In genomic region chr10:81336558-81336957, GRCm38 (mm10) we compare ENCODE assay signal across 19 mouse cellular contexts. TPM values are rescaled to one million over a fixed set of nuclear protein-coding genes. Genes with fewer than 3 reads are reported as not detected.
A peak's percentile ranks its signal among the peaks of the same experiment; 100 is the strongest.
DNase-seq lines count a peak whose midpoint lies in the region; ATAC-seq and TF ChIP-seq lines count a peak whose summit lies in the region.
"Had no signal": no experiment of that assay in that cellular context is flagged by ENCODE, and none has a peak within 500 bp of the region (broad histone marks: within the 10 kb centered on the region; RNA-seq: fewer than 3 reads in every experiment).

No protein-coding gene starts in this region.

- H3K4me2 ChIP-seq in heart, embryonic 15.5 days: no peak overlapping the region
- H3K4me2 ChIP-seq in lung, embryonic 15.5 days: no peak overlapping the region
- H3K4me2 ChIP-seq in intestine, embryonic 15.5 days (replicated peaks): no peak overlapping the region
- no peak overlapping the region for H3K4me2 ChIP-seq in myocyte (ENCODE audit: low read depth)
- H3K4me2 ChIP-seq: liver, embryonic 13.5 days had no signal

- peaks cover 19% of the 10 kb centered on the region for H3K27me3 ChIP-seq in heart, embryonic 15.5 days
- H3K27me3 ChIP-seq in lung, embryonic 15.5 days: peaks cover 17% of the 10 kb centered on the region
- H3K27me3 ChIP-seq in intestine, embryonic 15.5 days (replicated peaks): peaks cover 9% of the 10 kb centered on the region
- H3K27me3 ChIP-seq in myocyte (ENCODE audit: control insufficient read depth, insufficient read depth, insufficient read length): no peaks in the 10 kb centered on the region
- H3K27me3 ChIP-seq: Patski had no signal

- H3K9ac ChIP-seq in heart, embryonic 15.5 days: no peak overlapping the region
- no peak overlapping the region for H3K9ac ChIP-seq in lung, embryonic 15.5 days
- no peak overlapping the region for H3K9ac ChIP-seq in intestine, embryonic 15.5 days
- H3K9ac ChIP-seq: liver, embryonic 13.5 days had no signal

- peaks cover 33% of the 10 kb centered on the region for H3K4me1 ChIP-seq in heart, embryonic 15.5 days (replicated peaks)
- peaks cover 33% of the 10 kb centered on the region for H3K4me1 ChIP-seq in lung, embryonic 15.5 days
- peaks cover 43% of the 10 kb centered on the region for H3K4me1 ChIP-seq in intestine, embryonic 15.5 days (replicated peaks)

- H3K36me3 ChIP-seq in heart, embryonic 15.5 days: no peaks in the 10 kb centered on the region
- no peaks in the 10 kb centered on the region for H3K36me3 ChIP-seq in lung, embryonic 15.5 days
- no peaks in the 10 kb centered on the region for H3K36me3 ChIP-seq in intestine, embryonic 15.5 days
- H3K36me3 ChIP-seq in myocyte (ENCODE audit: control insufficient read depth, insufficient read depth): no peaks in the 10 kb centered on the region
- H3K36me3 ChIP-seq: liver, embryonic 13.5 days had no signal

- H3ac ChIP-seq in myocyte (ENCODE audit: control insufficient read depth, insufficient read length): no peak overlapping the region

- 94% methylated on average over 4 of the region's 4 CpGs for WGBS in heart, embryonic 15.5 days
- WGBS in lung, embryonic 15.5 days: 87% methylated on average over 4 of the region's 4 CpGs
- 87% methylated on average over 4 of the region's 4 CpGs for WGBS in intestine, embryonic 15.5 days

- no peak overlapping the region for H3K4me3 ChIP-seq in heart, embryonic 15.5 days
- no peak overlapping the region for H3K4me3 ChIP-seq in lung, embryonic 15.5 days
- H3K4me3 ChIP-seq in intestine, embryonic 15.5 days (replicated peaks): no peak overlapping the region
- no peak overlapping the region for H3K4me3 ChIP-seq in myocyte
- H3K4me3 ChIP-seq: heart, adult 2 months; liver, embryonic 13.5 days had no signal

- ATAC-seq in heart, embryonic 15.5 days (replicated peaks; ENCODE audit: insufficient number of reproducible peaks, insufficient read depth, low FRiP score, low read depth): no peak
- ATAC-seq in lung, embryonic 15.5 days (ENCODE audit: borderline replicate concordance, extremely low read depth, low FRiP score, low TSS enrichment): no peak
- ATAC-seq in intestine, embryonic 15.5 days: no peak
- ATAC-seq: activated CD4-positive, CD25-positive, alpha-beta regulatory T cell, adult 4 months; Patski had no signal

- no peak for DNase-seq in heart, adult 9 months (ENCODE audit: low spot score in 2 of 2)
- DNase-seq in lung, postnatal 4 days: no peak
- DNase-seq in urinary bladder, postnatal 36 days (ENCODE audit: low spot score in 2 of 2): no peak
- DNase-seq in Muller cell, postnatal 12 days (ENCODE audit: inconsistent ontology term): no peak
- DNase-seq: adrenal gland, postnatal 25 days; cerebellum, adult 18-20 months; heart, adult 2 months; liver, embryonic 13.5 days; midbrain, embryonic 14.5 days; thymus, postnatal 25 days had no signal

- H3K79me2 ChIP-seq in myocyte (ENCODE audit: control insufficient read depth, insufficient read depth): no peaks in the 10 kb centered on the region

- H3K27ac ChIP-seq in heart, embryonic 15.5 days: peak overlapping the region; percentile 76
- H3K27ac ChIP-seq in lung, embryonic 15.5 days: peak overlapping the region; percentile 97
- peak overlapping the region; percentile 85 for H3K27ac ChIP-seq in intestine, embryonic 15.5 days
- H3K27ac ChIP-seq: heart, adult 2 months; liver, embryonic 13.5 days; macrophage had no signal

- TF ChIP-seq POLR2A in myocyte (IDR thresholded peaks at IDR 0.05; ENCODE audit: insufficient read length, low read depth): no peak

- H3K9me3 ChIP-seq in heart, embryonic 15.5 days (replicated peaks): no peaks in the 10 kb centered on the region
- no peaks in the 10 kb centered on the region for H3K9me3 ChIP-seq in lung, embryonic 15.5 days
- no peaks in the 10 kb centered on the region for H3K9me3 ChIP-seq in intestine, embryonic 15.5 days
- H3K9me3 ChIP-seq: liver, embryonic 13.5 days had no signal

TF ChIP-seq in myocyte, 11 proteins besides CTCF, POLR2A, EP300 and RAD21:
- TF ChIP-seq REST (IDR thresholded peaks at IDR 0.05; ENCODE audit: insufficient read depth, insufficient read length) (no peak), USF1 (IDR thresholded peaks at IDR 0.05; ENCODE audit: low read depth) (no peak), MYOG (IDR thresholded peaks at IDR 0.05; ENCODE audit: control insufficient read depth in 1 of 3, insufficient read depth in 1 of 3, insufficient read length in 2 of 3, low read depth in 2 of 3) (peak; percentile 6 to 89 (median 38)), SRF (IDR thresholded peaks at IDR 0.05; ENCODE audit: control insufficient read depth, insufficient read length, low read depth) (no peak), TCF3 (IDR thresholded peaks at IDR 0.05; ENCODE audit: insufficient read length, low read depth) (no peak), MAX (IDR thresholded peaks at IDR 0.05; ENCODE audit: low read depth) (no peak), TCF12 (IDR thresholded peaks at IDR 0.05; ENCODE audit: insufficient read depth, poor library complexity, severe bottlenecking) (no peak), E2F4 (IDR thresholded peaks at IDR 0.05; ENCODE audit: insufficient read depth) (no peak), CEBPB (IDR thresholded peaks at IDR 0.05; ENCODE audit: insufficient read depth, poor library complexity, severe bottlenecking) (no peak), POLR2AphosphoS2 (IDR thresholded peaks at IDR 0.05; ENCODE audit: insufficient read length, low read depth) (no peak), MYOD1 (IDR thresholded peaks at IDR 0.05; ENCODE audit: control insufficient read depth in 1 of 3, insufficient read length in 2 of 3, low read depth in 2 of 3) (peak in 1 of 3 experiments; percentile 55)

RNA-seq across cellular contexts. Expression of gene Gipc3, which starts 6.5 kb away (rescaled TPM):
- polyA plus RNA-seq in heart, embryonic 15.5 days (2015; fragmentation: Nextera tagmentation; extraction: Ambion mirVana): 0.04 TPM in 1 of 2 replicates, not detected in the other
- 0.07 and 0.10 TPM in 2 replicates for polyA plus RNA-seq in lung, embryonic 15.5 days (2015; fragmentation: Nextera tagmentation; extraction: Ambion mirVana)
- 0.06 TPM in 1 of 2 replicates, not detected in the other for polyA plus RNA-seq in intestine, embryonic 15.5 days (2015; fragmentation: Nextera tagmentation; extraction: Ambion mirVana)
- 0.10 TPM for polyA plus RNA-seq in myocyte (2012; fragmentation: generic; extraction: Trizol)
- polyA plus RNA-seq: activated CD4-positive, CD25-positive, alpha-beta regulatory T cell, adult 4 months; embryonic facial prominence, embryonic 11.5 days; forebrain, embryonic 11.5 days; liver, embryonic 13.5 days; macrophage; midbrain, embryonic 14.5 days had no signal

RNA-seq across cellular contexts. Expression of gene Tbxa2r, which starts 8.0 kb away (rescaled TPM):
- polyA plus RNA-seq in heart, embryonic 15.5 days (2015; fragmentation: Nextera tagmentation; extraction: Ambion mirVana): 11.3 and 17.9 TPM in 2 replicates
- polyA plus RNA-seq in lung, embryonic 15.5 days (2015; fragmentation: Nextera tagmentation; extraction: Ambion mirVana): 17.8 and 18.3 TPM in 2 replicates
- polyA plus RNA-seq in intestine, embryonic 15.5 days (2015; fragmentation: Nextera tagmentation; extraction: Ambion mirVana): 21.3 and 21.7 TPM in 2 replicates
- 0.16 TPM for polyA plus RNA-seq in myocyte (2012; fragmentation: generic; extraction: Trizol)
- polyA plus RNA-seq: macrophage, Patski had no signal

RNA-seq across cellular contexts. Expression of gene Hmg20b, which starts 13.7 kb away (rescaled TPM):
- polyA plus RNA-seq in heart, embryonic 15.5 days (2015; fragmentation: Nextera tagmentation; extraction: Ambion mirVana): 82.8 and 83.4 TPM in 2 replicates
- 91.2 and 92.5 TPM in 2 replicates for polyA plus RNA-seq in lung, embryonic 15.5 days (2015; fragmentation: Nextera tagmentation; extraction: Ambion mirVana)
- polyA plus RNA-seq in intestine, embryonic 15.5 days (2015; fragmentation: Nextera tagmentation; extraction: Ambion mirVana): 71.2 and 71.7 TPM in 2 replicates
- polyA plus RNA-seq in myocyte (2012; fragmentation: generic; extraction: Trizol): 80.2 TPM

RNA-seq across cellular contexts. Expression of gene Cactin, which starts 15.7 kb away (rescaled TPM):
- polyA plus RNA-seq in heart, embryonic 15.5 days (2015; fragmentation: Nextera tagmentation; extraction: Ambion mirVana): 23.5 and 34.1 TPM in 2 replicates
- polyA plus RNA-seq in lung, embryonic 15.5 days (2015; fragmentation: Nextera tagmentation; extraction: Ambion mirVana): 48.4 and 49.9 TPM in 2 replicates
- polyA plus RNA-seq in intestine, embryonic 15.5 days (2015; fragmentation: Nextera tagmentation; extraction: Ambion mirVana): 38.7 and 39.5 TPM in 2 replicates
- 31.3 TPM for polyA plus RNA-seq in myocyte (2012; fragmentation: generic; extraction: Trizol)

RNA-seq across cellular contexts. Expression of gene Mfsd12, which starts 20.7 kb away (rescaled TPM):
- 11.7 and 22.3 TPM in 2 replicates for polyA plus RNA-seq in heart, embryonic 15.5 days (2015; fragmentation: Nextera tagmentation; extraction: Ambion mirVana)
- polyA plus RNA-seq in lung, embryonic 15.5 days (2015; fragmentation: Nextera tagmentation; extraction: Ambion mirVana): 17.6 and 20.4 TPM in 2 replicates
- polyA plus RNA-seq in intestine, embryonic 15.5 days (2015; fragmentation: Nextera tagmentation; extraction: Ambion mirVana): 19.9 and 23.8 TPM in 2 replicates
- polyA plus RNA-seq in myocyte (2012; fragmentation: generic; extraction: Trizol): 21.7 TPM

Comparison
In these comparisons a context has a peak if more than half of its experiments do, and no peak if none do; other contexts are left out.
1. RNA of gene Tbxa2r, which starts 8.0 kb away (polyA plus RNA-seq): 21.3 to 21.7 TPM in intestine, embryonic 15.5 days, 17.8 to 18.3 TPM in lung, embryonic 15.5 days and 11.3 to 17.9 TPM in heart, embryonic 15.5 days; 0.16 TPM in myocyte (single experiment); every median in the first group is over 10 times any median in the second.
2. Peak in every context shown above with its lines, with median percentiles within 50 percentile points of each other: H3K27ac ChIP-seq.